In genomic region chr9:92174176-92175075, GRCm38 (mm10) we compare ENCODE assay signal across 8 mouse cellular contexts. TPM values are rescaled to one million over a fixed set of nuclear protein-coding genes. Genes with fewer than 3 reads are reported as not detected.
DNase-seq lines count a peak whose midpoint lies in the region; ATAC-seq and TF ChIP-seq lines count a peak whose summit lies in the region.
"Had no signal": no experiment of that assay in that cellular context is flagged by ENCODE, and none has a peak within 500 bp of the region (broad histone marks: within the 10 kb centered on the region; RNA-seq: fewer than 3 reads in every experiment).

No protein-coding gene starts in this region.

- H3K27ac ChIP-seq in ES-E14 (ENCODE audit: insufficient read depth, low read depth, low read length, poor library complexity, severe bottlenecking): no peak overlapping the region
- peak overlapping the region; percentile 67 for H3K27ac ChIP-seq in forebrain, embryonic 15.5 days (replicated peaks)

- H3K4me2 ChIP-seq in forebrain, embryonic 15.5 days (replicated peaks): peak overlapping the region; percentile 14

- no peak overlapping the region for H3K9ac ChIP-seq in ES-E14 (ENCODE audit: insufficient read depth, low read depth, low read length, poor library complexity, severe bottlenecking)
- H3K9ac ChIP-seq in forebrain, embryonic 15.5 days (replicated peaks): no peak overlapping the region

- WGBS in forebrain, embryonic 15.5 days: 11% methylated on average over 15 of the region's 15 CpGs

- no peaks in the 10 kb centered on the region for H3K4me1 ChIP-seq in ES-E14 (ENCODE audit: control insufficient read depth in 2 of 2, insufficient read depth in 2 of 2, low read length in 2 of 2, poor library complexity in 1 of 2)
- H3K4me1 ChIP-seq in forebrain, embryonic 15.5 days: peaks cover 16% of the 10 kb centered on the region

- no peak overlapping the region for H3K4me3 ChIP-seq in ES-E14 (ENCODE audit: insufficient read depth in 1 of 2, low read depth in 1 of 2, low read length in 2 of 2, poor library complexity in 1 of 2, severe bottlenecking in 1 of 2)
- no peak overlapping the region for H3K4me3 ChIP-seq in forebrain, embryonic 15.5 days

- in situ Hi-C loops in ES-E14 (cut with MboI; ENCODE audit: low sequenced_read_pairs in 2 of 2, unreplicated experiment in 2 of 2): no loop called here

- peak; percentile 90 for ATAC-seq in forebrain, embryonic 15.5 days (replicated peaks)

- no peaks in the 10 kb centered on the region for H3K36me3 ChIP-seq in ES-E14 (ENCODE audit: control insufficient read depth, insufficient read depth, low read length, poor library complexity, severe bottlenecking)
- no peaks in the 10 kb centered on the region for H3K36me3 ChIP-seq in forebrain, embryonic 15.5 days

- H3K9me3 ChIP-seq in ES-E14 (ENCODE audit: control insufficient read depth, insufficient read depth, low read depth, low read length): no peaks in the 10 kb centered on the region
- no peaks in the 10 kb centered on the region for H3K9me3 ChIP-seq in forebrain, embryonic 15.5 days

- H3K27me3 ChIP-seq in forebrain, embryonic 15.5 days: no peaks in the 10 kb centered on the region

- DNase-seq in ES-E14 (ENCODE audit: low read depth, low spot score): peak; percentile 27
- DNase-seq in adrenal gland, postnatal 10 days: peak; percentile 51
- DNase-seq in layer of hippocampus, postnatal 14 days (ENCODE audit: low spot score in 2 of 2): peak; percentile 32 to 57
- peak; percentile 47 for DNase-seq in retina, embryonic 14.5 days (ENCODE audit: low spot score)
- DNase-seq in liver: no peak
- DNase-seq in thymus, adult 18-20 months: no peak

TF ChIP-seq in ES-E14, 5 proteins besides CTCF, POLR2A, EP300 and RAD21:
- TF ChIP-seq CHD2 (IDR thresholded peaks at IDR 0.05; ENCODE audit: low read depth, low read length) (no peak), ZNF384 (IDR thresholded peaks at IDR 0.05; ENCODE audit: low read depth, low read length) (no peak), MAFK (IDR thresholded peaks at IDR 0.05; ENCODE audit: insufficient read depth, low read depth, low read length) (no peak), ZC3H11A (IDR thresholded peaks at IDR 0.05; ENCODE audit: borderline replicate concordance, low read depth, low read length) (no peak), HCFC1 (IDR thresholded peaks at IDR 0.05; ENCODE audit: borderline replicate concordance, insufficient read depth, low read length) (no peak)

RNA-seq across cellular contexts. Expression of gene Plscr5, which starts 18.3 kb away (rescaled TPM):
- total RNA-seq in ES-E14 (2012; rRNA removed): not detected in 2 replicates
- total RNA-seq in adrenal gland, postnatal 10 days (2021): not detected
- 0.24 and 0.26 TPM in 2 replicates for polyA plus RNA-seq in forebrain, embryonic 15.5 days (2015; fragmentation: Nextera tagmentation; extraction: Ambion mirVana)
- total RNA-seq in layer of hippocampus, postnatal 14 days (2021): under 1 TPM in 1 of 2 experiments, not detected in 1; 0.33 TPM
- total RNA-seq: hematopoietic stem cell, adult 5-6 weeks had no signal

Comparison
In these comparisons a context has a peak if more than half of its experiments do, and no peak if none do; other contexts are left out.
1. DNase-seq: peak in ES-E14 (single experiment), adrenal gland, postnatal 10 days (single experiment), layer of hippocampus, postnatal 14 days (2 of 2) and retina, embryonic 14.5 days (single experiment); none in liver (single experiment) and thymus, adult 18-20 months (0 of 2).